Mouse (Mus musculus) CD4-positive, CD25-positive, alpha-beta regulatory T cell, adult 4 months (primary cell): ENCODE results near the gene Ceacam19. TPM values are rescaled to one million over a fixed set of nuclear protein-coding genes. Genes with fewer than 3 reads are reported as not detected.

Experiments used
- ATAC-seq: one replicate; pipeline ENCODE4 v1.8.0; 2017
- polyA plus RNA-seq, 2 experiments: library from polyadenylated mRNA; unstranded; fragments of 100-300 nt; shearing (Covaris generic); gene quantifications; one replicate each; pipeline ENCODE4 v1.2.1; 2017

Ceacam19 gene
- polyA plus RNA-seq, 2 experiments from 2014 or later = not detected

DNA sequence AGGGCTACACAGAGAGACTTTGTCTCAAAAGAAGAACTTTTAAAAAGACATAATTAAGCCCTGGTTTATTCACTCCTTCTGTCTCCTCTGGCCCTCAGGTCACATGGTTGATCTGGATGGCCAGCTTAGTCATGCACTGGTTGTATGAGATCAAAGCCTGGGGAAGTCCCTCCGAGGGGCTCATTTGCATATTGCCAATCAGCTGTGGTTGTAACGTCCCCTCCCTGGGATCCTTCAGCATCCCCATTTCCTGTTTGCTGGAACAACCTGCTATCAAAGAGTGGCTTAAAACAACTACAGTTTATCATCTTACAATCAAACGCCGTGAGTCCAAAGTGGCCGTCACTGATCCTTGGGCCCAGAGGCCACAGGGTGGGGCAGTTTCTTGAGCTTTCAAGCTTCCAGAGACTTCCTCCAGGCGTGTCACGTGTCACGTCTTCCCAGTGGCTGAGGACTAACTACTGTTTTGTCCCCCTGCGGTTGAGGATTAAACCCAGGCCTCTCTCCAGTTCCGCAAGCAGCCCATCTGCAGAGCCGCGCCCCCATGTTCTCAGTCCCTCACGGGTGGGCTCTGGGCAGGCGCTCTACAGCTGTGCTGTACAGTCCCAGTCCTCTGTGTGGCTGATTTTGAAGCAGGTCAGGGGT, 10.9 kb downstream of the Ceacam19 start:
- ATAC-seq = peak; percentile 74

DNA sequence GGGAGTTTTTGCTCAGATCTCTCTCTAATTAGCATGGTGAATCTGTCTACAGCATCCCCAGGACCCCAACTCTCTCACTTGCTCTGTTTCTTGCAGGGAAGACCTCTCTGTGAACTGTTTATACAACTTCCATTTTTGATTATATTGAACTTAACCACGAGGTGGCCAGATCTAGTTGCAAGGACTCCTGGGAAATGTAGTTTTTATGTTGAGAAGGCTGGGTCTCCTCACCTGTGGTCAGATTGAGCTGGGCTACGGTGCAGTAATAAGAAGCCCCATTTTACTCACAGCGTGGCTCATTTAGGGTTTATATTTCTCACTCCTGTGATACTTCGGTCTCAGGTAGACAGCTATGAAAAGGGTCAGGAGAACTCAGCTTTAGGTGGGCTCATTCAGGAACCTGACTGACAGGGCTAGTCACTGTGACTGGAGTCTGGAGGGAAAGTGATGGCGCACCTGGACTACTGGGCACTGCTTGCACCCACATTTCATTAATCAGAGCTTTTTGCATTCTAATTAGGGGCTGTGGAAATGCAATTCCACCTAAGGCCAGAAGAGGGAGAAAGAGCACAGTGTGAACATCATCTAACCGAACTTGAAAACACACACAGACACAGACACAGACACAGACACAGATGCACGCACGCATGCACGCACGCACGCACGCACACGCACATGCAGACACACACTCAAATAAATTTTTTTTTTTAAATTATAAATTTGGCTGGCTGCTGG, 11.7 kb downstream of the Ceacam19 start:
- peak; percentile 70 for ATAC-seq

DNA sequence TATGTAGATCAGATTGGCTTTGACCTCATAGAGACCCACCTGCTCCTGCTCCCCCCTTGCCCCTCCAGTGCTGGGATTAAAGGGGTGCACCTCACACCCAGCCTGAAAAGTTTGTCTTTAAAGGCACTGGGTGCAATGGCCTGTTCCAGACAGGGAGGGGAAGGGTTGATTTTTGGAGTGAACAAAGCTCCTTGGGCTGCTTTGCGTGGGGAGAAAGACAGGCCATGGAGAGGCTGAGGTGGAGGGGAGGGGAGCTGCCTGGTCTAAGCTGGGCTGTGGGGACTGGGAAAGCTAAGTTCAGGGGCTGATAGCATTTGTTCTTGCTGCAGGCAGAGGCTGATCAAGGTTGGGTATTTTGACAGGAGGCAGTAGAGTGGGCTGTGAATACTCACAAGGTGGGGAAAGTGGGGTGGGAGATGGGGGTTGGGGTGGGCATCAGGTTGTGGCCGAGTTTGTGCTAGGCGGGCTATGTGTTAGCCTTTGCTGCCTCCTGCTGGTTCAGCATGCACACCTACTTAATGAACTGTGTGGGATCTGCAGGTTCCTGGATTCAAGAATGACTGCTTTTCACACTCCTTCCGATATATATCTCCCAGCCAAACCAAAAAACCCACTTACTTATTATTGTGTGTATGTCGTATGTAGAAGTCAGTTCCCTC, 15.7 kb downstream of the Ceacam19 start:
- no peak for ATAC-seq

DNA sequence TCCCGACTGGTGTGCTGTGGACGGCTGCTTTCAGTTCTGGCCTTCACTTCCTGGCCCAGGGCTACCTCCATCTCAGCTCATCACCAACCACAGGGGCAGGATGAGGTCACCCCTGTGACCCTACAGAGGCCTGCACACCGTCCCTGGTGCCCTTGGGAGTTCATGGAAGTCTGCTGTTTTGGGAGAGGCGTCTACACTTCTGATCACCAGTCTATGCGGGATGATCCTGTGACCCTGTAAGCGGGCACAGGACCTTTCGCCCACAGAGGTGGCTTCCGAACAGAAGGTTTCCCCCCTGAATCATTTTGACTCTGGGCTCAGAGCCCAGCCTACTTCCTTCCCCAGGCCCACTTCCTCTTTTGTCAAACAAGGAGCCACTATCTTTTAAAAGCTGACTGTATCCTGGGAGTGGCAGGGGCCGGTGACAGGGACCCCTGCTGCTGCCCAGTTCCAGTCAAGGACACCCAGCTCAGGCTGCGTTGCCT, 16.6 kb downstream of the Ceacam19 start:
- peak; percentile 77 for ATAC-seq

DNA sequence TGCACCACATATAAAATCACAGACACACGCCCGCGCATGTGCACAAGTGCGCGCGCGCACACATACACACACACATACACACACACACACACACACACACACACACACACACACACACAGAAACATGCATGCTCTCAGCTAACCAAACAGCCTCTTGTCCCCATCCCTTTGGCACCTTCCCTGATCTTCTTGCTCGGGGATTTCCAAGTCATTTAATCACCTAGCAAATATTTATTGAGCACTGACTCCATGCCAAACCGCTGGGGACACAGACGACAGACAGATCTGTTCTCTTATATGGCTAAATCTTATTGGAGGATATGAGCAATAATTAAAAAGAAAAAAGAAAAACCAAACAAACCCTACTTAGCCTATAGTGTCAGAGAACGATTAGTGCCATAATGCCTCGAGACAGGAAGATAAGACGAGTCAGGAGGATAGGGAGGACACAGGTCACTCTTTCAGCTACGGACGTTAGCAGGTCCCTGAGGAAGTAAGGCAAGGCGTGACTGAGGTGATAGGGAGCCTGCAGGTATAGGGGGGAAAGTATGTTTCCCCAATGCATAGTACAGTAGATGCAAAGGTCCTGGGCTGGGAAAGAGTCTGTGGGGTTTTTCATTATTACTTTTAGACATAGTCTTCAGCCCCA, 19.9 kb downstream of the Ceacam19 start:
- no peak for ATAC-seq

DNA sequence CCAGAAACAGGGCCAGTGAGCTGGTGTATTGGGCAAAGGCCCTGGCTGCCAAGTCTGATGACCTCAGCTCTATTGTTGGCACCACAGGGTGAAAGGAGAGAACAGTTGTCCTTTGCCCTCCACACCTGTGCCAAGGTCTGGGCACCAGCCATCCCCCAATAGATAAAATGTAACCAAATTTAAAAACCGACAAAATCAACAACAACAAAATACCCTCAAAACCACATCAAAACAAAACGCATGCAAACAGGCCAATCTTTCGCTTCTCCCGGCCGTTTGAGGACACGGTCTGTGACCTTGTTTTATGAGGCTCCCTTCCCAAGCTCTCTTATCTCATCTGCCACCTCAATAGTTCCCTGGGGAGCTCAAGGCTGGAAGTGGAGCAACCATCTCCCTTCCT, 21.3 kb downstream of the Ceacam19 start:
- ATAC-seq = no peak

DNA sequence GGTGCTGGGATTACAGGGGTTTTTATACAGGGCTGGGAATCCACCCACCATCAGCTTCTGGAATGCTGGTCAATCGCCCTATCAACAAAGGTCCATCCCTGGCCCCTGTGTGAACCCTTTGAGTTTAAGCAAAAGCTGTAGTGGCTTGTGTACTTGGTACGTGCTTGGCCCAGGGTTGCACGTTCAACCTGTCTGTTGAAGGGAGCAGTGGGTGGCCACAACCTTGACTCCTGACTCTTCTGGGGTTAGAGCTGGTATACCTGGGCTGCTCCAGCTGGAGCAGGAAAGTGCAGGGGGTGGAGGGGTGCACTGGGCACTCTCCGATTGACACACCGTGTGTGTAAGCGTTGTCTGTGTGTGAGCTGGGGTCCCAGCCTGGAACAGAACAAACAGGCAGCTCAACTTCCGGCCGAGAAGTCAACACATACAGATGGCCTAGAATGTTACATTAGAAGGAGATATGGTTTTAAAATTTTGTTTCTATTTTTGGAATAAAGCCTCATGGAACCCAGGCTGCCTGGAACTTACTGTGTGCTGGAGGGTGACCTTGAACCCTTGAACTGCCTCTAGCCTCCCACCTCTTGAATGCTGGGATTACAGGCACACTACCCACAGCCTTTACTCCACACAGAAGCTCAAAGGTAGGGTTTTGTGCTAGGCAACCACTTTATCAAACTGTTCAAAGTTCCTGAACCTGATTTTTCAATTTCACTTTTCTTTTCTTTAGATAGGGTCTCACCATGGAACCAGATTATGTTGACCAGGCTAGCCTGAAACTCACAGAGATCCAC, 22.3 kb downstream of the Ceacam19 start:
- no peak for ATAC-seq

DNA sequence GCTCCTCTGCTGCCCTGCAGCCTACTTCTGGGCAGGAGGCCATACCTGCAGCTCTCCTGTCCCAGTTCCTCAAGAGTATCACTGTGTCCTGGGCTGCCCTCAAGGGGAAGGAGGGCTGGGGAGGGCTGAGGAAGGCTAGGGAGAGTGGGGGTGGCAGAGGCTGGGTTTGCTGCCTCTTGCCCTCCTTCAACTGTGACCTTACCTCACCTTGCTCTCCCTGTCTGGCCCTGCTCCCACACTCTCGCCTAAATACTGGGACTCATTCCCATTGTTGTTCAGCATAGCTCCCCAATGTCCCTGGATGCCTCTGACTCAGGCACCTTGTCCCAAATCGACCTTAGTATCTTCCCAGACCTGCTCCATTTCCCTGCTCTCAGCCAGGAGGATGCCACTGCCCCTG, 23.5 kb downstream of the Ceacam19 start:
- ATAC-seq = no peak

DNA sequence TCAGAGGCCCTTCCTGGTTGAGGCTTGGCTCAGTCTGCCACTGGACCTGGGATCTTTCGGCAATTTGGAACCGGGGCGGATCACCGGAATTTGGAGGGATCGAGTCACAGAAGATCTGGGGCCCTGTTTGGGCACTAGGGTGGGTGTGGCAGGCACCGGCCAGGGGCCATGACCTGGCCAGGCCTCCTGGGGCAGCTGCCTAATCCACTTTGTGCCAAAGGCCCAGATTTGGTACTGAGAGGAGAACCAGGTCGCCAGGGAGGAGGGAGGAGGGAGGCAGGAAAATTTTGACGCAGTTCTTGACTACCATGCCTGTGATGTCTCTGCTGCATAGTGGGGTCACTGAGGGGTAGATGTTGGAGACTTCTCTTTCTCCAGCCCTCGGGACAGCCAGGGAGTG, 26.6 kb downstream of the Ceacam19 start, which contains the start of gene Ceacam16:
Gene Ceacam16, minus strand, starts transcription at position 101 of the 400 bp plus-strand sequence.
- no peak for ATAC-seq

DNA sequence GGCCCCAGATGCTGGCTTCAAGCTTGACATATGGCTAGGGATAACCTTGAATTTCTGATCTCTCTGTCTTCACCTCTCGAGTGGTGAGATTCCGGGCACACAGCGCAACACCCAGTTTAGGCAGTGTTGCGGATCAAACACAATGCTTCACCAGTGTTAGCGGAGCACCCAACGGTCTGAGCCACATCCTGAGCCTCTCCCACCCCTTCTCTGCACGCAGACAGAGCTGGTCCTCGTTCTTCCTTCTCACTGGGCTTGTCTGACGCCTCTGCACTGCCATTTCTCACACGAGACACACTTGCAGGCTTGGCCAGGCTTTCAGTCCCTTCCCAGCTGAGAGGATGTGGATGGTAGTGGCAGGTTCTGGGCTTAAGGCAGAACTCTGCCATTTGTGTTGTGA, 28.0 kb downstream of the Ceacam19 start:
- ATAC-seq = no peak

DNA sequence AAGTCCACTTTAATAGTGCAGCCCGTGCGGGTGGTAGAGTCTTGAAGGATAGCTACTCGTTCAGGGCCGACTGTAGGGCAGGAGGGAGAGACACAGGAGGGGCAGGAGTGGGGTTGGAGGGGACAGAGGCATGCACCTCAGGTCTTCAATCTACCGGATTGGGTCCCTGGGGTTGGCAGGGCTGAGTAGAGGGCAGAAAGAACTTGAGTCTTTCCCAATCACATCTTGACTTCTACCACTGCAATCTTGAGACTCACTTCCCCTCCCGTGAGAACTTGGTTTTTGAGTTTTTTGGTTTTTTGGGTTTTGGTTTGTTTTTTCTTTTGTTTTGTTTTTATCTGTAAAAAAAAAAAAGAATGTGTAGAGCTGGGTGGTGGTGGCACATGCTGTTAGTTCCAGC, 31.5 kb downstream of the Ceacam19 start:
- ATAC-seq = no peak

DNA sequence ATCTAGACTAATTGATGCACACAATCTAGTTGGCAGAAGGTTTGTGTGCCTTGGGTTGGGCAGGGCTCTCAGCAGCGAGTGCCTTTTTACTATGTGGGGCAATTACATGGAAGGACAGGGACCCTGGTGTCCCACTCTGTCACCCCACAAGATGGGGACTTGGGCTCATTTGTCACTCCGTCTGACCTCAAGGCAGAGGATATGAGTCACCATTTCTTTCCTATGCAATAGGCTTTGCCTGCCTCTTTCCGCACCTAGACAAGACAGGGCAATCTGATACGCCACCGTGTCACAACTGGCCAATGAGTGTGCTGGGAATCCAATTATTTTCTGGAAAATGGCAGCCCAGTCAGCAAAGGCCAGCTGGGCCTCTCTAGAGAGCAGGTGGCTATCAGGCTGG, 32.1 kb downstream of the Ceacam19 start:
- ATAC-seq = peak; percentile 82

DNA sequence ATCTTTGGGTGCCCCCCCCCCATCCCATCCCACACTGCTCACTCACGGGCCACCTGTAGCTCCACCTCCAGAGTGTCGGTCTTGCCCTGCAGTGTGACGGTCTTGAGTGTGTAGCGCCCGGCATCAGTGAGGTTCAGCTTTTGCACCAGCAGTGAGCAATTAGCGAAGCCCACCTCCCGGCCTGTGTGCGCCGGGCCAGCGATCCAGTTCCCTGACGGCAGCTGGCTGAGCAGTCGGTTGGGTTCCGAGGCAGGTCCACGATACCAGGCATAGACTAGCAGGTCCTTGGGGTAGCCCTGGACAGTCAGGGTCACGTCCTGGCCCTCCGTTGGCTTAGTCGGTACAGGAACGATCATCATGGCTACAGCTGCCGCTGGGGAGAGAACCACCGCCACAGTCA, 34.2 kb downstream of the Ceacam19 start:
- ATAC-seq = no peak

DNA sequence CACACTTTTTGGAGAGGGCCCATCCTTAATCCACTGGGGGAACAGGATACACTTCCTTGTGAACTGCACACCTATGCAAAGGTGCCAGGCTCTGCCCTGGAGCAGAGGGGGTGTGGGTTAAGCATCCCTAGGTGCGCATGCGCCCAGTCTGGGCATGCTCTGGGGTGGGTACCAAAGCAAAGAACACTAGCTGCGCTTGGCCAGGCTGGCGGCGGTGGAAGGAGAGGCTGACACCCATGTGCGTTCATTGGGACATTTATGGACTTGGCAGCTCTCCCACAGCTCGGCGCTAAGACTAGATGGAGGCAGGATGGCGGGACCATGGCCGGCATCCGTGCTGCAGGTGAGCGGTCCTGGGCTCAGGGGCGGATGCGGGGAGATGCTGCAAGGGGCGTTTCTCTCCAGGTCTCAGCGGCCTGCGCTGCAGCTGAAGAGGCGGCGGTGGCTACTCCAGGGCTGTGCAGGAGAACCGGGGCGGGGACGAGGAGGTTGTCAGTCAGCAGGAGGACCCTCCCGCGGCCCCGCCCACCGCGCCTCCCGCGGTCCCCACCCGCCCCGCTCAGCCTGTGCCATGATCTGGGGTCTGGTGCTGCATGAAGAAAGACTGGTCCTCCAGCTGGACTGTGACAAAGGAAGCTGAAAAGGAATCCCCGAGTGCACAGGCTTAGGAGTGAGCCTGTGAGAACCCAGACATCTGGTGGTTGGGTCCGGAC, 35.8 kb downstream of the Ceacam19 start, which contains the start of gene Gm19345:
Gene Gm19345, plus strand, starts transcription at position 146 of the 713 bp plus-strand sequence.
- ATAC-seq = peak; percentile 29

DNA sequence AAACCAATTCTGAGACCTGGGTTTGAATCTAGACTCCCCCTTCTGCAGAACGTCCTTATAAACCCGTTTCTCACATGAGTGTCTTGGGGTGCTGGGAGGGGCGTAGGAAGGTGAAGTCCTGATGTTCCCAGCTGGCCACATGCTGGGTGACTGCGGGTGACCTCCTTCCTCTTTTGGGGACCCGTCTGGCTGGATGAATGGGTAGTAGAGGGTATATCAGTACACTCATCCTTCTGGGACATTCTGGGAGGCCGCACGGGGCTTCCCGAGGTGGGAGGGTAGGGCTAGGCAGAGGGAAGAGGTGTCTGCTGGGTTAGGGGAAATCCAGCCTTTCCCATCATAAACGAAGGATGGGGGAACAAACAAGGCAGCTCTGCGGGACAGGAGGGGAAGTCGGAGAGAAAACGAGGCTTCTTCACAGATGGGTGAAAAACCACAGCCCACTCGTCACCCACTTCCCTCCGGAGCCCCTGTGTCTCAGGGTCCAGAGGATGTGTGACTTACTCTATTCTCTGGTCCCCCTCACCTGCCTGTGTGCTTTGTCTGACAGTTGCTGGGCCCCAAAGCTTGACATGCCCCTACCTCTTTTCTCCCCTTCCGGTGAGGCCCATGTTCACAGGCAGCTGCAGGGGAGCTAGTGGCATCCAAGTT, 43.1 kb downstream of the Ceacam19 start:
- peak; percentile 64 for ATAC-seq

DNA sequence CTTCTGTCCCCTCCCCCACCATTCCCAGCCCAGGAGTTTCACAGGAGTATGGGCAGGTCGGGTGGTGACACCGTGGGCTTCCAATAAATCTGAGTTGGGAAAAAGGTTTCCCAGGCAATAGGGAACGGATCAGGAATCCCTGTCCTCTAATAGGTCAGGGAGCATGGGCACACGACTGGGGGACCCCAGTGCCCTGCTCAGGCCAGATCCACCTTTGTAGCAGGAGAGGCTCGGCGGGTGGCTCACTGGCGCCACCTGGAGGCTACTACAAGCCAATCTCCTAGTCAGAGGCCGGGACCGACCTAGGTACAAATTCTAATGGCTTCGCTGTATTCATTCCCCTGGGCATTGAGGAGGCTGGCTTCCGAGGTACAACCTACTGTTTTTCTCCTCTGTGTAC, 44.2 kb downstream of the Ceacam19 start:
- ATAC-seq = peak; percentile 71

DNA sequence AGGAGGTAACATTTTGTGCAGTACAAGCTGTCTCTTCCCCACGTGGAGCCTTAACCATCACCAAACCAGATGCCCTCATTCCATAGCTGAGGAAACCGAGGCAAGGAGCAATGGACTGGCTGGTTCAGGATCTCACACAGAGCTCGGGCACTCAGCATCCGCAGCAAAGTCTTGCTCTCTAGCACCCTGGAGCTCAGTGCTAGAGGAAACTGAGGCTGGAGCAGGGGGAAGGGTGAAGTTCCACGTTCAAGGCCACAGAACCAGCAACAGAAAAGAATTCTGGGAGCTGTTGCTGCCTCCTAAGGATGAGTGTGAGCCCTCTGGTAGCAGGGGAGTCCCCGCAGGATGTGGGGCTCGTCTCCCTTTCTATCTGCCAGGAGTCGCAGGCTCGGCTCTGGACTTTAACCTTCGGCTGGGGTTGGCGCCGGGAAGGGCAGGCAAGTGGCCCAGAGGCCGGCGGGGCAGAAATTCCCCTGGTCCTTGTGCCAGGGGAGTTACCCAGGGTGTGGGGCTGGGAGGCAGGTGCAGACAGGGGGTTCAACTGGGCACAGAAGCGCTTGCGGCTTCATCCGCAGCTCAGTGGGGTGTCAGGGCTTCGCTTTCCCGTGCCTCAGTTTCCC, 44.8 kb downstream of the Ceacam19 start:
- no peak for ATAC-seq

DNA sequence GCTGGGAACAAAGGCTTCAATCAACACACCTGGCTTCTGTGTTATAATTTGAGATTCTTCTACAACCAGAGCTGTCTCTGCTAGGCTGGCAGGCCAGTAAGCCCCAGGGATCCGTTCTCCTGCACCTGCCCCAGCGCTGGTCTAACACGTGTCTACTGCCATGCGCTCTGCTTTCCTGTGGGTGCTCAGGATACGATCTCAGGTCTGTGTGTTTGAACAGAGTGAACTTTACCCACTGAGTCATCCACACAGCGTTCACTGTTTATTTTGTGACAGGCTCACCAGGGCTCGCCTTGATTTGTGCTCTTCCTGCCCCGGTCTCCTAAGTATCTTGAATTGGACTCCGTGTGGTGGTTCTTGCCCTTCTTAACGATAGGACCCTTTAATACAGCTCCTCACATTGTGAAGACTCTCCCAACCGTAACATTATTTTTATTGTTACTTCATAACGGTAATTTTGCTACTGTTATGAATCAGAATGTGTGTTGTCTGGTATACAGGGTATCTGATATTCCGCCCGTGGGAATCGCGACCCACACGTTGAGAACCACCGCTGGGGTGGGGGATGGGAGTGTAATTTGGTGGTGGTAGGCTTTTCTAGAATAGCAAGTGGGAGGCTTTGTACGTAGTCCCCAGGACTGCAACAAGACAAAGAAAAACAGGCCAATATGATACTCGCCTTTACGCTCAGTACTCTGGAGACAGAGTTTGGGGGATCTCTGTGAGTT, 45.9 kb downstream of the Ceacam19 start:
- ATAC-seq = peak; percentile 27

DNA sequence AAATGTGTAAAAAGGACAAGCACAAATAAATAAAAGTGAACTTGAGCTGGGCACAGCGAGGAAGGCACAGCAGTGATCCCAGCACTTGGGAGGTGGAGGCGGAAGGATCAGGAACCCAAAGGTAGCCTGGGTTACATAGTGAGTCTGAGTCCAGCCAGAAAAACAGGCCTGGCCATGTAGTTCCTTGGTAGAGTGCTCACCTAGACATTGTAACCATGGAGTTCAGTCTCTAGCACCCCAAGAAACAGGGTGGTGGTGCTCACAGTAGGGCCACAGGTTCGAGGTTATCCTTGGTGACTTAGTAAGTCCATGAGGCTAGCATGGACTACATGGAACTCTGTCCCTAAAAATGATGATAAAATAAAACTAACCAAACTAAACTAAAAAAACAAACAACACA, 46.8 kb downstream of the Ceacam19 start:
- no peak for ATAC-seq

DNA sequence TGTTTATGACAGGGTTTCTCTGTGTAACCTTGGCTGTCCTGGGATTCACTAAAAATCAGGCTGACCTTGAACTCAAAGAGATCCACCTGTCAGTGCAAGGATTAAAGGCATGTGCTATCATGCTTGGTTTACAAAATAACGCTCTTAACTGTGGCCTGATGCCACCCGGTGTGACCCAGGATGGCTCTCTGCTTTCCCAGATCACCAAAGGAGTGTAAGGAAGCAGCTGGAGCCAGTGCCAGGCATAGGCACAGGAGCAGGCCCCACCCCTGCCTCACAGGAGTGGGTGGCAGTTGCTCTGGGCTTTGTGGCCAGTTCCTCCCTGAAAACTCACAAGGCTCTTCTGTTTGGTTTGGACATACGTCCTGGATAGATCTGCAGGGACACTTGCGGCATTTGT, 47.4 kb downstream of the Ceacam19 start:
- no peak for ATAC-seq
